Comparison of ENCODE assay signal across 20 mouse cellular contexts in the genomic region with DNA sequence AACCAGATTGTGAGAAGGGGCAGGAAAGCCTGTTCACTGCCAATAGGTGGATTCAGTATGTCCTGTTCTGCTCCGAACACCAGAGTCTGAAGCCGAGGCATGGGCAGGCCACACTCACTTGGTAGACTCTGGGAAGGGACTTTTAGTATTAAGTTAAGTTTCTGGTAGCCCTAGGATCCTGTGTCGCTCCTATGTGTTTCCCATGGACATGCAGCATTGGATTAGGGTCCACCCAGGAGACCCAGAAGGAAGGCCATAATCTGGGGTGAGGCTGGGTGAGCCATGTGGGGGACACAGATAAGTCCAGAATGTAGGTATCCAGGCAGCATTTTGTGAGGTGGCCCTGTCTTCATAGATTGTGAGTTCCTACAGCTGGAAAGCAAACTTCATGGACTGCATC.
"Had no signal": no experiment of that assay in that cellular context is flagged by ENCODE, and none has a peak within 500 bp of the region (broad histone marks: within the 10 kb centered on the region; RNA-seq: fewer than 3 reads in every experiment).

No protein-coding gene starts in this region.

- H3K27me3 ChIP-seq: limb, embryonic 13.5 days; liver, embryonic 13.5 days; midbrain, embryonic 12.5 days; midbrain, embryonic 15.5 days; neural tube, embryonic 12.5 days; neural tube, embryonic 15.5 days had no signal

- DNase-seq: kidney, adult 18-20 months; kidney, adult 9 months; kidney, postnatal 14 days; kidney, postnatal 4 days; left cerebral cortex, postnatal 4 days; liver, embryonic 13.5 days; lung, postnatal 36 days; right cerebral cortex, adult 18-20 months; right cerebral cortex, postnatal 14 days; right cerebral cortex, postnatal 4 days; thymus, adult 18-20 months; thymus, postnatal 36 days had no signal

- ATAC-seq: inflammation-experienced regulatory T-cells, adult 6 months; lung, postnatal 0 days; midbrain, embryonic 15.5 days had no signal

- H3K4me3 ChIP-seq: limb, embryonic 13.5 days; liver, embryonic 13.5 days; midbrain, embryonic 12.5 days; midbrain, embryonic 15.5 days; neural tube, embryonic 12.5 days; neural tube, embryonic 15.5 days had no signal

- H3K9me3 ChIP-seq: limb, embryonic 13.5 days; liver, embryonic 13.5 days; midbrain, embryonic 12.5 days; midbrain, embryonic 15.5 days; neural tube, embryonic 12.5 days; neural tube, embryonic 15.5 days had no signal

- H3K36me3 ChIP-seq: limb, embryonic 13.5 days; liver, embryonic 13.5 days; midbrain, embryonic 12.5 days; midbrain, embryonic 15.5 days; neural tube, embryonic 12.5 days; neural tube, embryonic 15.5 days had no signal

- H3K4me1 ChIP-seq: limb, embryonic 13.5 days; liver, embryonic 13.5 days; midbrain, embryonic 12.5 days; midbrain, embryonic 15.5 days; neural tube, embryonic 12.5 days; neural tube, embryonic 15.5 days had no signal

- H3K27ac ChIP-seq: limb, embryonic 13.5 days; liver, embryonic 13.5 days; midbrain, embryonic 12.5 days; midbrain, embryonic 15.5 days; neural tube, embryonic 12.5 days; neural tube, embryonic 15.5 days; stomach, postnatal 0 days had no signal

- H3K4me2 ChIP-seq: limb, embryonic 13.5 days; liver, embryonic 13.5 days; midbrain, embryonic 12.5 days; midbrain, embryonic 15.5 days; neural tube, embryonic 12.5 days; neural tube, embryonic 15.5 days had no signal

- H3K9ac ChIP-seq: limb, embryonic 13.5 days; liver, embryonic 13.5 days; midbrain, embryonic 12.5 days; midbrain, embryonic 15.5 days; neural tube, embryonic 12.5 days; neural tube, embryonic 15.5 days had no signal
